Mouse (Mus musculus): ENCODE measurements around the gene Fam166a. TPM values are rescaled to one million over a fixed set of nuclear protein-coding genes. Genes with fewer than 3 reads are reported as not detected.

Fam166a gene
- polyA plus RNA-seq, 1 experiment from 2014 or later, result 0.87 TPM

Other genes with a start within 250 kb of the Fam166a start
- gene Mrpl41, start 243.6 kb upstream of the Fam166a start, polyA plus RNA-seq (2016; fragmentation: Nextera tagmentation; extraction: Ambion mirVana), result 132 and 143 TPM in 2 replicates
- gene Pnpla7, start 242.7 kb upstream of the Fam166a start, polyA plus RNA-seq (2016; fragmentation: Nextera tagmentation; extraction: Ambion mirVana), result 3.3 and 4.4 TPM in 2 replicates
- 103 and 112 TPM in 2 replicates for gene Nsmf, start 164.4 kb upstream of the Fam166a start, polyA plus RNA-seq (2016; fragmentation: Nextera tagmentation; extraction: Ambion mirVana)
- not detected in 2 replicates for gene Entpd8, start 138.4 kb upstream of the Fam166a start, polyA plus RNA-seq (2016; fragmentation: Nextera tagmentation; extraction: Ambion mirVana)
- gene Noxa1, start 123.6 kb upstream of the Fam166a start, polyA plus RNA-seq (2016; fragmentation: Nextera tagmentation; extraction: Ambion mirVana), result 0.24 TPM in 1 of 2 replicates, not detected in the other
- 76.8 and 81.0 TPM in 2 replicates for gene Nrarp, start 38.0 kb upstream of the Fam166a start, polyA plus RNA-seq (2016; fragmentation: Nextera tagmentation; extraction: Ambion mirVana)
- 0.62 and 1.0 TPM in 2 replicates for gene Tor4a, start 21.9 kb upstream of the Fam166a start, polyA plus RNA-seq (2016; fragmentation: Nextera tagmentation; extraction: Ambion mirVana)
- gene Nelfb, start 7.3 kb upstream of the Fam166a start, polyA plus RNA-seq (2016; fragmentation: Nextera tagmentation; extraction: Ambion mirVana), result 106 and 111 TPM in 2 replicates
- not detected in 2 replicates for gene Stpg3, start 4.1 kb upstream of the Fam166a start, polyA plus RNA-seq (2016; fragmentation: Nextera tagmentation; extraction: Ambion mirVana)
- gene Tubb4b, start 6.0 kb downstream of the Fam166a start, polyA plus RNA-seq (2016; fragmentation: Nextera tagmentation; extraction: Ambion mirVana), result 496 and 501 TPM in 2 replicates
- not detected in 2 replicates for gene Slc34a3, start 15.6 kb downstream of the Fam166a start, polyA plus RNA-seq (2016; fragmentation: Nextera tagmentation; extraction: Ambion mirVana)
- not detected in 2 replicates for gene Rnf224, start 18.0 kb downstream of the Fam166a start, polyA plus RNA-seq (2016; fragmentation: Nextera tagmentation; extraction: Ambion mirVana)
- gene Rnf208, start 23.5 kb downstream of the Fam166a start, polyA plus RNA-seq (2016; fragmentation: Nextera tagmentation; extraction: Ambion mirVana), result 30.2 and 37.9 TPM in 2 replicates
- not detected in 2 replicates for gene Cysrt1, start 23.7 kb downstream of the Fam166a start, polyA plus RNA-seq (2016; fragmentation: Nextera tagmentation; extraction: Ambion mirVana)
- gene AL732309.1, start 28.1 kb downstream of the Fam166a start, polyA plus RNA-seq (2016; fragmentation: Nextera tagmentation; extraction: Ambion mirVana), result 4.2 and 6.0 TPM in 2 replicates
- gene Tmem203, start 36.7 kb downstream of the Fam166a start, polyA plus RNA-seq (2016; fragmentation: Nextera tagmentation; extraction: Ambion mirVana), result 17.6 and 18.1 TPM in 2 replicates
- 9.3 and 10.0 TPM in 2 replicates for gene Tprn, start 43.9 kb downstream of the Fam166a start, polyA plus RNA-seq (2016; fragmentation: Nextera tagmentation; extraction: Ambion mirVana)
- 207 and 224 TPM in 2 replicates for gene Ssna1, start 53.7 kb downstream of the Fam166a start, polyA plus RNA-seq (2016; fragmentation: Nextera tagmentation; extraction: Ambion mirVana)
- 134 and 141 TPM in 2 replicates for gene Anapc2, start 53.7 kb downstream of the Fam166a start, polyA plus RNA-seq (2016; fragmentation: Nextera tagmentation; extraction: Ambion mirVana)
- not detected in 2 replicates for gene Tmem210, start 69.4 kb downstream of the Fam166a start, polyA plus RNA-seq (2016; fragmentation: Nextera tagmentation; extraction: Ambion mirVana)
- not detected in 2 replicates for gene Lrrc26, start 71.2 kb downstream of the Fam166a start, polyA plus RNA-seq (2016; fragmentation: Nextera tagmentation; extraction: Ambion mirVana)
- 2.2 and 5.6 TPM in 2 replicates for gene Grin1, start 100.4 kb downstream of the Fam166a start, polyA plus RNA-seq (2016; fragmentation: Nextera tagmentation; extraction: Ambion mirVana)
- 74.8 and 80.8 TPM in 2 replicates for gene Man1b1, start 113.6 kb downstream of the Fam166a start, polyA plus RNA-seq (2016; fragmentation: Nextera tagmentation; extraction: Ambion mirVana)
- gene Dpp7, start 137.6 kb downstream of the Fam166a start, polyA plus RNA-seq (2016; fragmentation: Nextera tagmentation; extraction: Ambion mirVana), result 18.0 and 19.9 TPM in 2 replicates
- gene Uap1l1, start 146.9 kb downstream of the Fam166a start, polyA plus RNA-seq (2016; fragmentation: Nextera tagmentation; extraction: Ambion mirVana), result 4.0 and 4.3 TPM in 2 replicates
- gene Sapcd2, start 153.6 kb downstream of the Fam166a start, polyA plus RNA-seq (2016; fragmentation: Nextera tagmentation; extraction: Ambion mirVana), result 60.8 and 67.8 TPM in 2 replicates
- 0.22 TPM in 1 of 2 replicates, not detected in the other for gene Entpd2, start 177.1 kb downstream of the Fam166a start, polyA plus RNA-seq (2016; fragmentation: Nextera tagmentation; extraction: Ambion mirVana)
- gene Npdc1, start 180.6 kb downstream of the Fam166a start, polyA plus RNA-seq (2016; fragmentation: Nextera tagmentation; extraction: Ambion mirVana), result 192 and 198 TPM in 2 replicates
- 0.14 TPM in 1 of 2 replicates, not detected in the other for gene Fut7, start 204.5 kb downstream of the Fam166a start, polyA plus RNA-seq (2016; fragmentation: Nextera tagmentation; extraction: Ambion mirVana)
- 10.9 and 12.5 TPM in 2 replicates for gene Abca2, start 210.0 kb downstream of the Fam166a start, polyA plus RNA-seq (2016; fragmentation: Nextera tagmentation; extraction: Ambion mirVana)
- gene Clic3, start 238.1 kb downstream of the Fam166a start, polyA plus RNA-seq (2016; fragmentation: Nextera tagmentation; extraction: Ambion mirVana), result 1.1 and 2.0 TPM in 2 replicates
- gene Paxx, start 242.3 kb downstream of the Fam166a start, polyA plus RNA-seq (2016; fragmentation: Nextera tagmentation; extraction: Ambion mirVana), result 34.5 and 39.1 TPM in 2 replicates

Data from forebrain, embryonic 12.5 days (tissue).